Mouse (Mus musculus): ENCODE results near the gene Cox6b2. TPM values are rescaled to one million over a fixed set of nuclear protein-coding genes. Genes with fewer than 3 reads are reported as not detected.

Cox6b2 gene
- polyA plus RNA-seq, 2 experiments from 2014 or later, result 2.1 to 4.5 TPM

DNA sequence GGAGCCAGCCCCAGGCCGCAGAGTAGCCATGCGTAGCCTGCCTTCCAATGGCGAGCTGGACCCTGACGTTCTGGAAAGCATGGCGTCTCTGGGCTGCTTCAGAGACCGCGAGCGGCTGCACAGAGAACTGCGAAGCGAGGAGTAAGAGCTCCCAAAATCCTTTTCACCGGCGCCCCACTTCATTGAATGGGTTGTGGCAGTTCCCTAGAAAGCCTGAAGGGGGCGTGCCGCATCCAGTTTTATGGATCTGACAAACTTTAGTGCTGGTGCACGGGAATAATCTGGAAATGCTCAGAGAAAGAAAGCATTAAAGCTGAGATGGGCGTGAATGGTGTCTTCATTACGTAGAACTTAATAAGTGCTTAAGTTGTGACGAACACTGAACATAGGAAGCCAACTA lies 47.8 kb downstream of the Cox6b2 start:
- ATAC-seq, result no peak

DNA sequence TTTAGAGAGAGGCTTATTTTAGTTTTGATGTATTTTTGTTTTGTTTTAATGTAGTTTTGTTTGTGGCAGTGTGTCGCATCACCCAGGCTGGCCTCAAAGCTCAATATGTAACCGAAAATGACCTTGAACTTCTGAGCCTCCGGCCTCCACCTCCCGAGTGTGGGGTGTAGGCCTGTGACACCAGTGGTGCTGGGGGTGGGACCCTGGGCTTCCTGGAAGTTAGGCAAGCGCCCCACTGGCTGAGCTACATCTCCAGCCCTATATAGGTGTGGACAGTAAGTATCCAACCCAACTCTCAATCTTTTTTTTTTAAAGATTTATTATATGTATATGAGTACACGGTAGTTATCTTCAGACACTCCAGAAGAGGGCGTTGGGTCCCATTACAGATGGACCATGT lies 49.7 kb downstream of the Cox6b2 start:
- no peak for ATAC-seq

DNA sequence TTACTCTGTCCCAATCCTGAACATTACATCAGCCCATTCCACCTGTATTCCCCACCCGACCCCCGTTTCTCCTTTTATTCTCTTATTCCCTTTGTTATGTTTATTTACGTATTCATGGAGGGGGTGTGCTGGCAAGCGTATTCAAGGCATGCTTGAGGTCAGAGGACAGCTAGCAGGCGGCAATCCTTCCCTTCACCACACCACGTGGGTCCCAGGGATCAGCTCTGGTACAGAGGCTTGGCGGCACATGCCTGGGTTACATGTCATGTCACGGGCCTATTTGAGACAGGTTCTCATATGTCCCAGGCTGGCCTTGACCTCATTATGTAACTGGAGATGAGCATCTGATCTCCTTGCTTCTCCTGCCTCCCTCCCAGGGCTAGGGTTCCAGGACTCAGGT lies 50.6 kb downstream of the Cox6b2 start:
- ATAC-seq, result no peak

Other genes with a start within 250 kb of the Cox6b2 start
- 10 to 100 TPM in 1 of 2 experiments, 1 to 10 TPM in 1; 4.9 to 10.4 TPM for gene Tnnt1, start 236.7 kb downstream of the Cox6b2 start, polyA plus RNA-seq (2017; shearing (Covaris generic))
- 1 to 10 TPM; 1.7 to 3.6 TPM for gene Tnni3, start 228.9 kb downstream of the Cox6b2 start, polyA plus RNA-seq (2017; shearing (Covaris generic))
- 1 to 10 TPM in 1 of 2 experiments, under 1 TPM in 1; 0.93 to 1.6 TPM for gene Dnaaf3, start 220.6 kb downstream of the Cox6b2 start, polyA plus RNA-seq (2017; shearing (Covaris generic))
- not detected for gene Syt5, start 205.6 kb downstream of the Cox6b2 start, polyA plus RNA-seq (2017; shearing (Covaris generic))
- not detected for gene Ptprh, start 149.1 kb downstream of the Cox6b2 start, polyA plus RNA-seq (2017; shearing (Covaris generic))
- gene Tmem86b, start 121.7 kb downstream of the Cox6b2 start, polyA plus RNA-seq (2017; shearing (Covaris generic)), result 1 to 10 TPM; 3.0 to 4.1 TPM
- gene Ppp6r1, start 94.1 kb downstream of the Cox6b2 start, polyA plus RNA-seq (2017; shearing (Covaris generic)), result 10 to 100 TPM; 10.6 to 11.1 TPM
- 10 to 100 TPM; 38.9 to 60.9 TPM for gene Hspbp1, start 68.0 kb downstream of the Cox6b2 start, polyA plus RNA-seq (2017; shearing (Covaris generic))
- gene Brsk1, start 62.5 kb downstream of the Cox6b2 start, polyA plus RNA-seq (2017; shearing (Covaris generic)), result not detected
- not detected for gene Tmem150b, start 27.8 kb downstream of the Cox6b2 start, polyA plus RNA-seq (2017; shearing (Covaris generic))
- 10 to 100 TPM; 19.7 to 28.9 TPM for gene Kmt5c, start 13.0 kb downstream of the Cox6b2 start, polyA plus RNA-seq (2017; shearing (Covaris generic))
- gene Fam71e2, start 18.2 kb upstream of the Cox6b2 start, polyA plus RNA-seq (2017; shearing (Covaris generic)), result not detected
- not detected for gene Il11, start 29.8 kb upstream of the Cox6b2 start, polyA plus RNA-seq (2017; shearing (Covaris generic))
- not detected for gene Tmem190, start 29.8 kb upstream of the Cox6b2 start, polyA plus RNA-seq (2017; shearing (Covaris generic))
- gene Tmem238, start 36.6 kb upstream of the Cox6b2 start, polyA plus RNA-seq (2017; shearing (Covaris generic)), result 1 to 10 TPM in 1 of 2 experiments, not detected in 1; 1.2 TPM
- 100 to 1,000 TPM; 460 to 740 TPM for gene Rpl28, start 39.8 kb upstream of the Cox6b2 start, polyA plus RNA-seq (2017; shearing (Covaris generic))
- gene Ube2s, start 59.5 kb upstream of the Cox6b2 start, polyA plus RNA-seq (2017; shearing (Covaris generic)), result 10 to 100 TPM; 39.3 to 43.6 TPM
- gene Shisa7, start 91.6 kb upstream of the Cox6b2 start, polyA plus RNA-seq (2017; shearing (Covaris generic)), result under 1 TPM in 1 of 2 experiments, not detected in 1; 0.09 TPM
- gene Isoc2b, start 117.2 kb upstream of the Cox6b2 start, polyA plus RNA-seq (2017; shearing (Covaris generic)), result 10 to 100 TPM; 34.4 to 50.2 TPM
- under 1 TPM; 0.20 to 0.69 TPM for gene Isoc2a, start 124.1 kb upstream of the Cox6b2 start, polyA plus RNA-seq (2017; shearing (Covaris generic))
- gene Gm36210, start 153.4 kb upstream of the Cox6b2 start, polyA plus RNA-seq (2017; shearing (Covaris generic)), result not detected
- gene Zfp628, start 162.1 kb upstream of the Cox6b2 start, polyA plus RNA-seq (2017; shearing (Covaris generic)), result 1 to 10 TPM; 1.9 TPM
- gene Nat14, start 168.9 kb upstream of the Cox6b2 start, polyA plus RNA-seq (2017; shearing (Covaris generic)), result not detected
- under 1 TPM in 1 of 2 experiments, not detected in 1; 0.10 TPM for gene Ssc5d, start 172.7 kb upstream of the Cox6b2 start, polyA plus RNA-seq (2017; shearing (Covaris generic))
- not detected for gene Sbk2, start 211.3 kb upstream of the Cox6b2 start, polyA plus RNA-seq (2017; shearing (Covaris generic))
- not detected for gene Sbk3, start 218.1 kb upstream of the Cox6b2 start, polyA plus RNA-seq (2017; shearing (Covaris generic))
- gene Zfp579, start 243.1 kb upstream of the Cox6b2 start, polyA plus RNA-seq (2017; shearing (Covaris generic)), result 1 to 10 TPM; 2.9 to 5.3 TPM

Data from activated CD4-positive, CD25-positive, alpha-beta regulatory T cell, adult 4 months (primary cell).